Mouse (Mus musculus) duodenum, adult 2 months (tissue): Measurements from ENCODE around the gene Cx3cr1. TPM values are rescaled to one million over a fixed set of nuclear protein-coding genes. Genes with fewer than 3 reads are reported as not detected.

Experiments used
- polyA plus RNA-seq: library from polyadenylated mRNA; depleted of rRNA; stranded (reverse); fragments of >200 nt; gene quantifications from 2 replicates; pipeline ENCODE4 v1.2.3, GENCODE M21; 2012; ENCODE audit warnings: low replicate concordance; rRNA removed

Cx3cr1 gene
- polyA plus RNA-seq = 2.6 and 3.6 TPM in 2 replicates

DNA sequence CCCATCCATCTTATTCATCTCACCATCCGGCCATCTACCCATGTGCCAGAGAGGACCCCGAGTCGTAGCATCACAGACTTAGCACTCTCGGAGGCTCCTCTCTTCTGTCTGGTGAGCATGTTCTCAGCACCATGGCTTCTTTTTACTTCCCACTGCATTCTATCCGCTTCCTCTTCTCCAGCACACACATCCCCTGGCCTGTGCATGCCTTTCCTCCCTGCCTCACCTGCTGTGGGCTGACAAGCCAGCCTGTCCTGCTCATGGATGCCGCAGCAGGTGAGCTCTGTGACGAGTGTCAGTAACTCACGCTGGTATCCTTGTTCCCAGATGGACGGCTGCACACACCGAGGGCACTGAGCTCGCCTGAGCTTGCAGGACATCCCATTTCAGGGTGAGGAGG is at the start of gene Cx3cr1:
Gene Cx3cr1 (minus strand): TSS at position 101 of the 400 bp plus-strand sequence.

GRCm38 (mm10) chr9:120110211-120111018 is 40.7 kb upstream of the Cx3cr1 start, which contains the start of gene Slc25a38:
Gene Slc25a38, plus strand, starts transcription at chr9:120110374.

GRCm38 (mm10) chr9:120091696-120092238 is 22.1 kb upstream of the Cx3cr1 start, which contains the start of gene Ccr8:
Gene Ccr8, plus strand, starts transcription at chr9:120092114.

DNA sequence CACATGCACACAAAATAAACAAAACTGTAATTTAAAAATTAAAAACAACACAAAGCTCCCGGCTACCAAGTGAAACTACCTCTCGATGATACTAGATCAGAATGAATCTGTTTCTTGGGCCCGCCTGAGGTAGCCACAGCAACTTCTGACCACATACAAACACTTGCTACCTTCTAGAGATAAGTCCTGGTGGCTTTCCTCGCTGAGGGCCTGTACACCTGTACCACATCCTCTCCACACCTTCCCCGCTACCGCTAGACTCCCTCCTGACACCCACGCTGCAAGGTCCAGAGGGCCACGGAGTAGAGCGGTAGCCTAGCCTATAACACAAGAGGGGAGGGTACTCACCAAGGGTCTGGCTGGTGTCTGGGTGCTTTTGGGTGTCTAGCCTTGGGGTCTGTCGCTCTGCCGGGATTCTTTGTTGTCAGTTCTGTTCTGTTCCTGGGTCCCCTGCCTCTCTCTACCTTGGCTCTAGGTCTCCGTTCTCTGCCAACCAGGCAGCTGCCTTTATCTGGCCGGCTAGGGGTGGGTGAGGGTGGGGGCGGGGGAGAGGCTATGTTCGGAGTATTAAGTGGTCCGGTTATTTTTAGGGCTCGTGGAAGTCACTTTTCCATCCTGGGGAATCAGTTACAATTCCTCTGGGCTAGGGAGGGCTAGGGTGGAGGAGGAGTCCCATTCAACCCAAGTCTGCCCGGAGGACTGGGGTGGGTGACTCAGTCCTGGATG is 46.4 kb downstream of the Cx3cr1 start, which contains the start of gene Xirp1:
Gene Xirp1 (minus strand): TSS at position 513 of the 726 bp plus-strand sequence.

GRCm38 (mm10) chr9:119984536-119985011 is 85.1 kb downstream of the Cx3cr1 start, which contains the start of gene Csrnp1:
Gene Csrnp1, minus strand, starts transcription at chr9:119984658.

DNA sequence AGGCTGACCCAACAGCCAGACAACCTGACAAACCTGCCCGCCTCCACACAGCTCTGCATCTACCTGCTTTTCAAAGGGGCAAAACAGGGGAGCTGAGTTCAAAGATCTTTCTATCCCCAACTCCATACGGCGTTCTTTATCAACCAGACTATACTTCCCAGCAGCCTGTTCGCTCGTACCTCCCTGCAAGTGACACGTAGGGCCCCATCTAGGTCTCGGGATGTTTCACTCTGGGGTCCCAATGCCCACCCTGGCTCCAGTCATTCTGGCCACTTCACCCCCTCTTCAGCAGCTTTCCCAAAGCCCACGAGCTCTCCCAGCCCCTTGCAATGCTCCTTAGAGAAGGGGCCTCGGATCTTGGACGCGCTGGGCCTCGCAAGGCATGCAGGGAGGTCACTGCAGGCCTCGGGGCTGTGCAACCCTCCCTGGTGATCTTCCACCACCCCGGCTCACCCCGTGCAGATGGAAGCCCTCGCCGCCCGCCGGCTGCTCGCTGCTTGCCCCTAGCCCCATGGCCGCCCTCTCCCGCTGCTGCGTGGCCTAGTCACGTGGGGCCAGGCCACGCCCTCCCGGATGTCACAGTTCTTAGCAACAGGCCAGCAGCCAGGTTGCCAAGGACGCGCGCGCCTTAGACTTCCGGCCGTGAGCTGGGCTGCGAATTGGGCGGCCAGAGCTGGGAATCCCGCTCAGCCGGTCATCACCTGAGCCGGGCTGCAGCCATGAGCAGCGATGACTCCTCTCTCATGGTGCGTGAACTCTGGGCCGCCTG is 132.5 kb downstream of the Cx3cr1 start, which contains the start of the genes Gorasp1 and Ttc21a:
Gene Gorasp1 (minus strand): TSS at position 561 of the 769 bp plus-strand sequence.
Gene Ttc21a (plus strand): TSS at position 602 of the 769 bp plus-strand sequence.

DNA sequence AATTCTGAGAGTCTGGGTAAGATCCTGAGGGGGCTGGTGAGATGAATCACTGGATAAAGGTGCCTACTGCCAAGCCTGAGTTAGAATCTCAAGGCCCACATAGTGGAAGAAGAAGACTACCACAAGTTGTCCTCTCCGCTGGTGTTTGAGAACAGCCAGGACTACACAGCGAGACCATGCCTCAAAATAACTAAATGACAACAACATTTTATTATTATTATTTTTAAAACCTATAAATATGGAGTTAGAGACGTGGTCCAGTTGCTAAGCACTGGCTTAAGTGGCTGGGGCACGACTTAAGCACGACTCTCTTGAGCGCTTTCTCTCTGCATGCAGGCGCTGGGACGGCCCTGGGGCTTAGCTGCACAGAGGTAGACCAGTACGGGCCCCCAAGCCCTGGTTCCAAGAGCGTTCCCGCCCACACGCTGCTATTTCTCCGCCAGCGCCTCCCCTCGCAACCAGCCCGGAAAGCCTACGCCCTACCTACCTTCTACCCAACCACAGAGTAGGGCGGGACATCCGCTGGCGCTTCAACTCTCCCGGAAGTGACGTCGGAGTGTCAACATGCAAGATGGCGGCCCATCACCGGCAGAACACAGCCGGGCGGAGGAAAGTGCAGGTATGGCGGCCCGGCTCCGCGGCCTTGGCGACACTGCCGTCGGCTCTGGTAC is 175.2 kb downstream of the Cx3cr1 start, which contains the start of gene Wdr48:
Gene Wdr48 (plus strand): TSS at position 540 of the 671 bp plus-strand sequence.

Other genes with a start within 250 kb of the Cx3cr1 start
- 0.04 and 0.11 TPM in 2 replicates for gene Scn11a, start 244.4 kb downstream of the Cx3cr1 start, polyA plus RNA-seq
- gene Wdr48, start 175.0 kb downstream of the Cx3cr1 start, polyA plus RNA-seq = 9.4 and 13.1 TPM in 2 replicates
- 14.3 and 19.0 TPM in 2 replicates for gene Gorasp1, start 132.3 kb downstream of the Cx3cr1 start, polyA plus RNA-seq
- 0.04 TPM in 1 of 2 replicates, not detected in the other for gene Ttc21a, start 132.3 kb downstream of the Cx3cr1 start, polyA plus RNA-seq
- gene Csrnp1, start 85.2 kb downstream of the Cx3cr1 start, polyA plus RNA-seq = 13.0 and 22.2 TPM in 2 replicates
- 0.05 and 0.14 TPM in 2 replicates for gene Xirp1, start 46.3 kb downstream of the Cx3cr1 start, polyA plus RNA-seq
- 0.21 and 0.24 TPM in 2 replicates for gene Ccr8, start 22.2 kb upstream of the Cx3cr1 start, polyA plus RNA-seq
- gene Slc25a38, start 40.5 kb upstream of the Cx3cr1 start, polyA plus RNA-seq = 17.7 and 32.1 TPM in 2 replicates
- gene Rpsa, start 57.8 kb upstream of the Cx3cr1 start, polyA plus RNA-seq = 2,514 and 3,065 TPM in 2 replicates
- gene Mobp, start 79.8 kb upstream of the Cx3cr1 start, polyA plus RNA-seq = not detected in 2 replicates
- gene Myrip, start 231.6 kb upstream of the Cx3cr1 start, polyA plus RNA-seq = 1.2 and 2.5 TPM in 2 replicates